Mouse (Mus musculus) liver, adult (tissue): ENCODE measurements around the gene Exoc4.

Source experiments
- GATA4 ChIP-seq: IDR thresholded peaks from 2 replicates; pipeline ENCODE4 v1.6.1; 2014; ENCODE audit warnings: mild to moderate bottlenecking, low read length; ENCODE audit not compliant: insufficient replicate concordance

Gene Exoc4

DNA sequence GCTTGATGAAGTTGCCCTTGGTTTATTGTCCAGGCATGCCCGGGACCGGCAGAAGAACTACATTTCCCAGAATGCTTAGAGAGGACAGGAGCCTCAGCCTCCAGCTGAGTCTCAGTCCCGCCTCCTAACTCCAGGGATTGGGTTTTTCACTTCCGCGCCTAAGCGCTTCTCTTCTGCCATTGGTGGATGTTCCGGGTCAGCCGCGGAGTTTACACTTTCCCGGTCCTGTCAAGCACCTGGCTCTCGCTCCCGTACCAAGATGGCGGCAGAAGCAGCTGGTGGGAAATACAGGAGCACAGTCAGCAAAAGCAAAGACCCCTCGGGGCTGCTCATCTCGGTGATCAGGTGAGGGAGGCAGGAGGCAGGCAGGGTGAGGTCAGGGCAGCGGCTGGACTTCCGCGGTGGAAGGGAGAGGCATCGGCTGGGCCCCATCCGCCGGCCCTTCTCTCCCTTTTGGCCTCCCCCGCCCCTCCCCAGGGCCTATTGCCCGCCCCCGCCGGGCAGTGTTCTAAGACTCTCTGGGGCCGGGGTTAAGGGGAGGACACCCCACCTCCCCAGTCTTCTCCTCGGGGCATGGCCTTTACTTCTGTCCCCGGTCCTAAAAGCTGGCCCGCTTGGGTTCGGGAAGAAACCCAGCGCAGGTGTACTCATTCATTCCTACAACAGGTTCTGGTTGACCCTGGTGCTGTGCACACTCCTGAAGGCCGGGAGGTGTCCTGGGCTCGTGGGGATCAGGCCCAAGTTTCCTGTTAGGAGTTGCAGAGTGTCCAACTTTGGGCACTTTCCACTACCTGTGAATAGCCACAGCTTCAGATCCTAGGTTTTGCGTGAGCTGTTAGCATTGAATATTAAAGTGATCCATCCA lies at the start of gene Exoc4:
Exoc4 (plus strand) TSS at position 192 of the 865 bp plus-strand sequence.
- no peak for TF ChIP-seq GATA4

DNA sequence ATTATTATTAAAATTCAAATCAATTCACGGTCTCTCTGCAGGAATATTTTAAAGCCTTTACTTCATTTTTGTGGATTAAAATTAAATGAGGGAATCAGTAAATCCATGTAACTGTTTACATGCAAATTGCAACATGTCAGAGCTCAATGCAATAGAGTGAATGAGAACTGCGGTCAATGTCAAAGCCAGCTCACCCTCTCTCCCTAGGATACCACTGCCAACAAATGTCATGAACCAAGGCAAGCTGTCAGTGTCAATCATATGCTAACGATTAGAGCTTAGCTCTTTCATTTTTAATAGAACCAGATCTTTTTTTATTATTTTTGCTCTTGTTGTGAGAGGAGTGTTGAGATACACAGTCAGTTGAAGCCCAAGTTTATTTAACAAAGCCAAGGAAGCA lies 30.1 kb upstream of the Exoc4 start:
- no peak for TF ChIP-seq GATA4

DNA sequence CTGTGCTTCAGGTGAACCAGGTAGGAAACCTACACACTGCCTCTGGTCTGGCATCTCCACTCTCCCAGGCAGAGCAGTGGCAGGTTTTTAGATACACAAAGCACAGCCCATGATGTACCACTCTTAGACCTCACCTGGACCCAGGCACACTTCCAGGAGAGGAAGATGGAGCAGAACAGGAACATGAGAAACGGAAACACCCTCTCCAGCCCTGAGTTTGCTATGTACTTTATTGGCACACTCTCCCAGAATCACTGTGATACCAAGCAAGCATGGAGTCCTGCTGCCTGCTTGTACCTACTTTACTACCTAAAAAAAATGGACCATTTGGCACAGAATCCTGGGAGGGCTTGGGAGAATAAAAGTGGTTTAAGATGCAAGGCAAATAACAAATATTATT lies 22.2 kb upstream of the Exoc4 start:
- no peak for TF ChIP-seq GATA4

DNA sequence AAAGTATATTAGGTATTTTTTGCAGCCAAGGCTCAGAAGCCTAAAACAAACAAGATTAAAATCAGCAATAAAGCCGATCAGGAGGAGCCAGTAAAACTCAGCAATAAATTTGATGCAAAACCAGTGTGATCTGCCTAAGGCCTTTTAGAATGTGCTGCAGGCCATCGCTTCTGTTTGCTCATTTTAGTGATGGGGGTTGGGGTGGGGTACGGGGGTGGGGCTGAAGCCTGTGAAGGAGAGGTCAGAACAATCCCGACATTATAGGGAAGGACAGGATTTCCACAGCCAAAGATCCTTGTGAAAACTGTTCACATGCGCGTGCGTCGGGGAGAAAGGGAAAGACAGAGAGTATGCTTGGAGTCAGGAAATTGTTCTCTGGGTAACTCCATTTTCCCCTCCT lies 21.5 kb upstream of the Exoc4 start:
- no peak for TF ChIP-seq GATA4

DNA sequence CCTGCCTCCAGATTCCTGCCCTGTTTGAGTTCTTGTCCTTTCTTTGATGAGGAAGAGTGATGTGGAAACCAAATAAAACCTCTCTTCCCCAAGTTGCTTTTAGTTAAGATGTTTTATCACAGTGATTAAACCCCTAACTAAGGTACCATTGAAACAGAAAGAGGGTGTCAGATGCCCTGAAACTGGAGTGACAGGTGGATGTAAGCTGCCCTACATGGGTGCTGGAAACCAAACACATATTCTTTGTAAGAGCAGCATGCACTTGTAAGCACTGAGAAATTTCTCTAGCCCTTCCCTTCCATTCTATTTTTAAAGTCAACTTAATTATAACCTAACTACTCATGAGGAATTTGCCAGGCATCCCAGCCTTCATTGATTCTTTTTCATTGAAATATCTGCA lies 7.6 kb upstream of the Exoc4 start:
- no peak for TF ChIP-seq GATA4

DNA sequence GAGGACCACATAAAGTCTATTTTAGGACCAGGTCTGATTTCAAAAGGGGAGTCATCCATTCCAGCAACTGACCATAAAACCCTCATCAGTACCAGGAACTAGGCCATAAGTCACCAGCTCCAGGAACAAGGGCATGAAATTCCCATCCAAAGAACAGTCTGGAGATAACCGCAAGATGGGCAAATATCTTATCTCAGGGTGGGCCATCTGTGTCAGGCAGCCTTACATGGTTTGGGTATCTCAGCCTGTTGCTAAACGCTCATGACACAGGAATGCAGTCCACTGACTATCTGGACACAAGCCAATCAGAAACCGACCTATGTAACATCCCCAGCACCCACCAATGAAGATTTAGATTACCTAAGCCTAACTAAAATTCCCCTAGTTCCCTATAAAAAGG lies 4.3 kb upstream of the Exoc4 start:
- no peak for TF ChIP-seq GATA4

DNA sequence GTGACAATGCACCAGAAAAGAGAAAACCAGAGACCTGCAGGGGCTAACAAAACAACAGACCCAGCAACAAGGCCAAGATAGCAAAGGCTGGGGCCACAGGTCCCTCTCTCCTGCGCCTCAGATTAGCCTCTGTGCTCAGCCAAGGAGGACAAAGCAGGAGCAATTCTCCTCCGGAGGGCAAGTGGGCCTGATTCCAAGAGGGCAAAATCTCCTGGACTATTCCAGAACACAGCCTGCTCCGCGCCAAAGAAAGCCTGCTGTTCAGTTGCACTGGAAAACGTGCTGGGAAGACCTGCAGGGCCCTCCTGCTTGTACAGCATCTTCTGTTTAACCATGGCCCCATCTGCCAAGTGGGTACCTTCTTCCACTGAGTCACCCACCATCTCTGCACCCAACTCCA lies 1.7 kb upstream of the Exoc4 start:
- TF ChIP-seq GATA4, result no peak

DNA sequence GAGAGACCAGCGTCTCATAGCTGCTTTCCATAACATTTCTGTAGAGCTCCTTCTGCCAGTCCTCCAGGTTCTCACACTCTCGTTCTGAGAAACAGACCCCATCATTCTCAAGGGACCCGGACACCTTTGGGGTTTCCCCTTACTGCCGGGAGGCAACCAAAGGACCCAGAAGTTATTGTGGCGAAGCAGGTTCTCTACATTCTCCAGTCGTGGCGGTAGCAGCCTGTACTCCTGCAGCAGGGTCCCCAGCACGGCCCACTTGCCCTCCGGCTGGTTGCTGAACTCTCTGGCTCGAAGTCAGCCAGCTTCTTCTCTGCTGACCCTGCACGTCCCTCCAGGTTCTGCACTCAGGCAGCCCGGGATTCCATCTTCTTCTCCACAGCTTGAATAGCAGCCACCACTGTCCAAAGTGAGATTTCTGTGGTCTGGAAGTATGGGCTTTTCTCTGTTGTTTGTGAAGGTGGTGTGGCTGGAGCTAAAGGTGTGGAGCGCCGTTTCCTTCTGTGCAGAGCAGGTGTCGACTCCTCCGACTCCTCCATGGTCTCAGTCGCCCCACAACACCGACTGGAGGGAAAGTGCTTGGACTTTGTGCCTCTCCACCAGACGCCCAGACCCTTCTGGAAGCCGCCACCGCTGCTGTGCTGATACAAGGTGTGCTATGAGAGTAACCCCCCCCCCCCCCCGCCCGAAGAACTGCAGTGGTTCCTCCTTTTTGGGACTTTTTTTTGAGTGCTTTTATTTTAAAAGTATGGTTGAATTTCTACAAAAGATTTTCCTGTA lies 1.1 kb upstream of the Exoc4 start:
- TF ChIP-seq GATA4, result no peak

DNA sequence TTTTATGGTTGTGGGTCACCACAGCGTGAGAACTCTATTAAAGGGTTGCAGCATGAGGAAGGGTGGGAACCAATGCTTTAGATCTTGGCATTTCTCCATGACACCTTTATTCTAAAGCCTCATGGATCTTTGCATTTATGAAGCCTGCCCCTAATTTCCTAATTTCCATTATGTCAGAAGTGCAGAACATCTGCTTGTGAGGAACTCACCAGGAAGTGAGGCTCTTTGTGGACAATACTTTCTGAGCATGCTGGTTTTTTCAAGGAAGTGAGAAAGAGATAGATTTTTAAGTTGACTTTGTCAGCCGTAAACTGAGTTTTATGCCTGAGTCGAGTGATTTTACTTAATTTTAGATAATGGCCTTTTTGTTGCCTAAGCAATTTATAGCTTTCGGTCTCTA lies 7.8 kb downstream of the Exoc4 start:
- TF ChIP-seq GATA4, result no peak

DNA sequence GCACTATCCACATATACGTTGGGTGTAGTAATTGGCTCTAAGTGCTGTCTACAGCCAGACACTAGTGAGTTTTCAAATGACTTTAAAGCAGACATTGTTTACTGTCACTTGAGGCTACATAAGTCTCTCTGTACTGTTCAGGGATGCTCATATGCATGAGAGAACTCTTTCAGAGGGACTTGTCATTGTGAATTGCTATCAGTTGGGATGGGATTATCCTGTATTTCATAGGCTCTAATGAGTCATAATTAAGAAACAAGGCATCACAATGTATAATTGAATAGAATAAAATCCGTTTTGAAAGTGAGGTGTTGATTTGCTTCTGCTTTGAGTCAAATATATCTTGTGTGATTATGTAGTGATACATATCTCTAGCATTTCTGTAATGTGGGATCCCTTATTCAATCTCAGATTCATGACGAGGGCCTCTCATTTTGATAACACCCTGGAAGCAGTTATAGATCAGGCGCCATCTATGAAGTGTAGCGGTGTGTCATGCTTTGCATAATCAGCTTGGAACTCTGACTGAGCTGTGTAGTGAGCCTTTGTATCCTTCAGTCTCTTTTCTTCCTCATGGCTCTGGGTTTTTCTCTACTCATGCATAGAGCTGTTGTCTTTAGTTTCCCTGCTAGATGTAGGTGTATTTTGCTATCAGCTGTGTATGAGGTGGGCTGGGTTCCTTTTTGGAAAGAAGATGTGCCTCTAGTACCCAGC lies 8.3 kb downstream of the Exoc4 start:
- no peak for TF ChIP-seq GATA4

DNA sequence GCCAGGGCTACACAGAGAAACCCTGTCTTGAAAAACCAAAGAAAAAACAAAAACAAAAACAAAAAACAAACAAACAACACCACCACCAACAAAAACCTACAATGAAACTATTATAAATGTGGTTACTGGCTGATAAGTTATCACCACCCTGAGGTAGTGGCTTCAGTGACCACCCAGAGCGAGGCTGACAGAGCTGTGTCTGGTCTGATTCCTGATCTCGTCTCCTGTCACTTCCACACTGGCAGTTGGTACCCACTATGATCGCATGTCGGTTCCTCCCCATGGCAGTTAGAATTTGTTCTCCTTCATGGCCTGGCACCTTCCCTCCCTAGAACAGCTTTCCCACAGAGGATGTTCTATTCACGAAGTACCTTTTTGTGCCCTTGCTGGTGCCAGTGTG lies 11.0 kb downstream of the Exoc4 start:
- no peak for TF ChIP-seq GATA4

DNA sequence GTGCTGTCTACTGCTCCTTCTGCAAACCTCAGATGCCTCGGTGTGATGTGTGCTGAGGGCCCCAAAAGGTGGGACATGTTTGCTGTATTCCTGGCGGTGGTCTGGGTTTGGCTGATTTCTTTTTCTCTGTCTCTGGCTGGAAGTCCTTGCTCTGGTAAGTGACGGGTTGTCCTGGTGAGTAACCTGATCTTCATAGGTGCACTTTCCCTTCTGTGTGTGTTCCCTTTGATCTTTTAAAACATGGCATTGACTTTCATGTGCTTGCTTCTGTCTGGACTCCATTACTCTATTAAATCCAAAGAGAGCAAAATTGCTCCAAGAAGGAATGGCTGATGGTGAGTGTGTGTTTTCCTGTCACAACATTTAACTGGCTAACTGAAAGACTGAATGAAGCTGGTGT lies 12.7 kb downstream of the Exoc4 start:
- TF ChIP-seq GATA4, result no peak

DNA sequence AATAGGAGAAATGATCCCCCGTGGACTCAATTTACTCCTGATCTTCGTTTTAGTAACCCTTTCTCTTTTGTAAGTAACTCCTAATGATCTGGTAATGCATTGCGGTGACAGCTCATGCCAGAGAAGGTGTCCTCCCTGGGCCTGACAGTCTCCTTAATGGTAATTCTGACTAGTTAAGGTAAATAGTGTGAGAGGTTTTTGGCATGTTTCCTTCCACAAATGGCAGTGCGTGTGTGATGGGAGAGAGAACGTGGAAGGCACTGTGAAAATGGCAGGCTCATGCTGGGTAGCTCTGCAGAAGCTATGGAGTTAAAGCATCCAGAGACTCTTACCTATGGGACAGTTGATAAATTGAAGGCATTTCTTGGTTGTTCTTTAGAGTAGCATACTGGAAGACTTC lies 15.1 kb downstream of the Exoc4 start:
- no peak for TF ChIP-seq GATA4

DNA sequence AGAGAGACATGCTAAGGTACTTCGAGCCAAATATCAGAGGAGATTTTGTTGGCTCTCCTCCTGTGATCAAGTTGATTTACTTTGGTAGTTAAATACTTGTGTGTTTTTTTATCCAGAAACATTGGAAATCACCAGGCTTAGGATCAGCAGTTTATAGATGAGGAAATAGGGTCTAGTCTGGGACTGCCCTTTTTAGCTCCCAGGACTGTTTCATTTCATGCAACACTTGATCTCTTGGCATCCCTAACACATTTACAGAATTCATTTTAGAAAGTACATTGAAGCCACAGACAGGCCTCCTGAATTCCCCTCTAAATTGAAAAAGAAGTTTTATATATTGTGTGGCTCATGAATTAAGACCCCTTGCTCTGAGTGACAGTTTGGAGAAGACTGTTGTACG lies 15.5 kb downstream of the Exoc4 start:
- no peak for TF ChIP-seq GATA4

DNA sequence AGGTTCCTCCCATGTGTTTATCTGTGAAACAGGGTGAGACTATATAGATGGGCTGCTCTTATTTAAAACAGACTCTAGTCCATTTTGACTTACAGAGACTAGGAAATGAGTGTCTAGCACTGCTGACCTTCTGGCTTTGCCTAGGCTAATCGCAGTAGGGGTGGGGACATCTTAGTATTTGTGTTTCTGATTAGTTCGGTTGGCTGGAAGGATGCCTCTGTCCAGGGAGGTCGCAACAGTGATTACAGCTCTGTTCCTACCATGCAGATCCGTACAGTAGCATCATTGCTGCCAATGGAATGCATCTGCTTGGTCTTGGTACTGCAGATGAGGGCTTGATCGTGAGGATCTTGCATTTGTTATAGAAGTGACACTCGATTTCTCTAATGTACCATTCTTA lies 18.7 kb downstream of the Exoc4 start:
- TF ChIP-seq GATA4, result no peak

DNA sequence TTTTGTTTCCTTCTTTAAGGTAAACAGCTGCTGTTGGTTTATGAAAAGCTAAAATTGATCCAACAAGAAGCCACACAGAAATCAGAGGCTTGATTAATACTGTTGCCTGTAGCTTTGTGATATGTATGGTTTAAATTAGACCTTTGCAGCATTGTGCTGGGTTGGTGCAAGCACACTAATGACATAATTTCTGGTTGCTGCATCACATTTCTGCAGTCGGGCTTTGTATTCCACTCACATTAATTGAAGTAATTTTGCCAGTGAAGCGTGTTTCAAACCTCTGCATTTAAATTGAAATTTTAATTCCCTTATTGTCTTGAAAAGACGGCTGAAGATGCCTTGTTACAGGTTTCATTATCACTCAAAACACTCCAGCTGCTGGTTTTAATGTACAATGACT lies 34.6 kb downstream of the Exoc4 start:
- no peak for TF ChIP-seq GATA4
